Mouse (Mus musculus): ENCODE measurements around the gene Atp2b4.

Atp2b4 gene

GRCm38 (mm10) chr1:133799686-133800445 is 975 bp downstream of the Atp2b4 start:
- intact Hi-C loops (cut with DNase I) = loop anchor here (5.0 kb wide), 1 partner anchor 87 kb away; no protein-coding TSS in a partner anchor

DNA sequence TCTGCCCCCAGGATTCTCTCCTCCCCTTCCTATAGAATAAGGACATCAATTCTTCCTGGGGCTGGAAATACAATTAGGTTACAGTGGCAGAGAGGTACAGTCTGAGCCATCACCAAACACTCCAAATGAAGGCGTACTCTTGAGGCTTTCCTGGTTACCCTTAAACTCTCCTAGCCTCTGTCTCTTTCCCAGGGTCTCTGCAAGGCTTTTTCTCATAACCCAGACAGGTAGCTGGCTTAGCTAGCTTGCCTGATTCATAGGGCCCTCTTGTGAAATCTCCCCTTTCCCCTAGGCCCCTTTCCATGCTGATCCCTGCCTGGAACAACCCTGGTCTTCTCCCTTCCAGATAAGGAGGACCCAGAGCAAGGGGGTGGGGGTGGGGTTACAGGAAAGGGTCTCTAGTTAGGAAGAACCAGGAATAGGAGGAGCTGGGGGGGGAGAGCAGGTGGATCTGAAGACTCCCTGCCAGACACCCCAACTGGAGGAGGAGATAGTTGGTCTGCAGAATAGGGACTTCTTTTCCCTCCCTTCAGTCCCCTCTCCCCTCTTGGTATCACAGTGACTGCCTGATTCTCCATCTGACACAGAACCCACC is 1.9 kb downstream of the Atp2b4 start:
- intact Hi-C loops (cut with DNase I) = no loop called here

GRCm38 (mm10) chr1:133797979-133798820 is 2.6 kb downstream of the Atp2b4 start:
- intact Hi-C loops (cut with DNase I) = no loop called here

- intact Hi-C loops (cut with DNase I) = no loop called here
Measured at GRCm38 (mm10) chr1:133797327-133797978, 3.4 kb downstream of the Atp2b4 start.

GRCm38 (mm10) chr1:133793646-133794045 is 7.2 kb downstream of the Atp2b4 start:
- intact Hi-C loops (cut with DNase I) = no loop called here

DNA sequence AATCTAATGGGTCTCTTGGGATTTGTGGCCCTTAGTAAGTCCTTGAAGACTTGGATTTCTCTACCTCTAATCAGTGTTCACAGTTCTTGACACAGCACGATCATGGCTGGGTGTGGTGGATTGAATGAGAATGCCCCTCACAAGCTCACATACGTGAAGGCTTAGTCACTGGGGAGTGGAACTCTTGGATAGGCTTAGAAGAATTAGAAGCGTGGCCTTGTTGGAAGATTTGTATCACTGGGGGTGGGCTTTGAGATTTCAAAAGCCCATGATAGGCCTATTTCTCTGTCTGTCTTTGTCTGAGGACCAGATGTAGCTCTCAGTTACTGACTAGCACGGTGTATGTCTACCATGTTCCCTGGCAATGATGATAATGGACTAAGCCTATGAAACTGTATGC is 10.8 kb downstream of the Atp2b4 start:
- intact Hi-C loops (cut with DNase I) = no loop called here

DNA sequence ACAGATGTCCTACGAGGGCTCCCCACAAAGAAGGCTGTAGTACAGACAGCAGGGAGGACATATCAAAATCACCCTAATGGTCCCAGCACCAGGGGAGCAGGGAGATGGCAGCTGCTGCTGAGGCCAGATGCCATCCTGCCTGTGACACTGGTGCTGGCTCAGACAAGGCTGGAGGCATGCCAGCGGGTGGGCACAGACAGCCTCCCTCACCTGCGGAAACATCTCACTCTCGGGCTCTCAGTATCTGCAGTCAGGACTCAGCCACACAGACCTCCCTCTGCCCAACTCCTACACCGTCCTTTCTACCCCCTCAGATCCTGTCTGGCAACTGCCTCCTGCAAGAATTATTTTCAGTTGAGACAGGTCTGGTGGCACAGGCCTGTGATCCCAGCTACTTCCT is 12.0 kb downstream of the Atp2b4 start:
- intact Hi-C loops (cut with DNase I) = no loop called here

DNA sequence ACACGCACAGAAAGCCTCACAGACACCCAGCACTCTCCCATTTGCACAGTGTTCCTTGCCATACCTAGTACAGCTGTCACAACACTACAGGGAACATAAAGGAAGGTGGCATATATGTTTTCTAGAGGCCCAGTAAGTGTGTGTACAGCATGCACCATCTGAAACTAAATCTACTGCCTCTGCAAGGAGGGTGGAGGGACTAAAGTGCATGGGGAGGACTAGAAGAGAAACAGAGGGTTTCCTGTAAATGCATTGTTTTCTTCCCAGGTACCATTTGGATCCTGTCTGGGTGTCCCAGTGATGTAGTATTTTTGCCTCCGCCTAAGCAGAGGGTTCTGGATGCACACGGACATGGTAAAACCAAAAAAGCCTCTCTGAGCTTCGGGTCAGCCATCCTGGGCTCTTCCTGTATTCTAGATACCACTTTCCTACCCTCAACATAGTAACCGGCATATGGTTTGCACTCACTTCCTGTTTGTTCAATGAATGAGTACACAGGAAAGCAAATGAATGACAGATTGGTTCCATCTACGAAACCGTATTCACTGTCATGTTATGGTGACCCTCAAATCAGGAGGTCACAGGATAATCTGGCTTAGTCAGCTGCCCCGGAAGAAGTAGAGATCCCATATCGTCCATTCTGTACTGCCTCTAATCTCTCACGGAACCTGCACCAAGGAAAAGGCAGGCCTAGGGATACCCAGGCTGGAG is 13.2 kb downstream of the Atp2b4 start:
- intact Hi-C loops (cut with DNase I) = no loop called here

DNA sequence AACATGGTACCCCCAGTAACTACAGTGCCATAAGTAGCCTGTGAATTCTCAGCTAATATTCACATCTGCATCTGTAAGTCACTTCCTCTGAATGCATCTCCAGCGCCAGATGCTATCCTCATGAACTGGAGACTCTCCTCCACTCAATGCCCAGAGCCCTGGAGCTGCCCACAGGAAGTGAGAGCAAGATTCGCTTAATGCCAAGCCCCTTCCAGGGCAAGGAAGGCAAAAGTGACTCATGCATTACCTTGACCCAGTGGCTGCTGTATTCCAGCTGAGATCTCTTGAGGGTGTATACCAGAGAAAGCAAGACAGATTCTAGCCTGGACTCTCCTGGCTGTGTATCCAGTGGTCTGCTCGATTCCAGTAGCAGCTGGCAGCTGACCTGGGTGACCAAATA is 16.2 kb downstream of the Atp2b4 start:
- intact Hi-C loops (cut with DNase I) = no loop called here

DNA sequence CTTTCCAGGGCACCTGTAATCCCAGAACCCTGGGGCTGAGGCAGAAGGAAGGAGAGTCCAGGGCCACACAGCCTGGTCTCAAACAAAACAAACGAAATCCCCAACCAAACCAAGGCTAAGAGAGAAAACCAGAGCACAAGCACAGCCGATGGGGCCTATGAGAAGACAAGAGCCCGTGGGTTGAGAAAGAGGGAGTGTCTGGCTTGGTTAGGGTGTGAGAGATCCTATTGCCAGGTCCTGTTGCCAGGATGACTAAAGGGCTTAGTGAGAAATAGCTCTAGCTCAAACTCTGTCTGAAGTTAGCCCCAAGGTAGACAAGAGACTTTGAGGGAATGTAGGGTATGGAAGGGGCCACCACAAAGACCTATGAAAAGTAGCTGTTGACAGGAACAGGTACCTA is 19.3 kb downstream of the Atp2b4 start:
- intact Hi-C loops (cut with DNase I) = no loop called here

DNA sequence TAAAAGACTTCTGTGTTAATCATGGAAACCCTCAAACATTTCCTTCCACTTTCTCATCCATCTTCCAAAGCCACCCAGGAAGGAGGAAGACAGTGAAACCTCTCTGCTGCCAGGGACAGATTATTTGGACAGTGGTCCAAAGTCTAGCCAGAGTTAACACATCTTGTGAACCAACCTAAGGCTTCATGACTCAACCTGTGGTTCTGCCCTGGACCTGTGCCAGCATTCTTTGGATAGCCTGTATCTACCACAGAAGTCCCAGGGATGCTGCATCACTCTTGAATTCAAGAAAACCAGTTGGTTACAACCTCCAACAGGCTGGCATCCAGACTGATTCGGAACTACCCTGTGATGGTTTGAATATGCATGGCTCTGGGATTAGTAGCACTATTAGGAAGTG is 21.8 kb downstream of the Atp2b4 start:
- intact Hi-C loops (cut with DNase I) = no loop called here

- intact Hi-C loops (cut with DNase I) = no loop called here
Measured at GRCm38 (mm10) chr1:133777651-133778231, 23.1 kb downstream of the Atp2b4 start.

GRCm38 (mm10) chr1:133772553-133772952 is 28.3 kb downstream of the Atp2b4 start:
- intact Hi-C loops (cut with DNase I) = no loop called here

DNA sequence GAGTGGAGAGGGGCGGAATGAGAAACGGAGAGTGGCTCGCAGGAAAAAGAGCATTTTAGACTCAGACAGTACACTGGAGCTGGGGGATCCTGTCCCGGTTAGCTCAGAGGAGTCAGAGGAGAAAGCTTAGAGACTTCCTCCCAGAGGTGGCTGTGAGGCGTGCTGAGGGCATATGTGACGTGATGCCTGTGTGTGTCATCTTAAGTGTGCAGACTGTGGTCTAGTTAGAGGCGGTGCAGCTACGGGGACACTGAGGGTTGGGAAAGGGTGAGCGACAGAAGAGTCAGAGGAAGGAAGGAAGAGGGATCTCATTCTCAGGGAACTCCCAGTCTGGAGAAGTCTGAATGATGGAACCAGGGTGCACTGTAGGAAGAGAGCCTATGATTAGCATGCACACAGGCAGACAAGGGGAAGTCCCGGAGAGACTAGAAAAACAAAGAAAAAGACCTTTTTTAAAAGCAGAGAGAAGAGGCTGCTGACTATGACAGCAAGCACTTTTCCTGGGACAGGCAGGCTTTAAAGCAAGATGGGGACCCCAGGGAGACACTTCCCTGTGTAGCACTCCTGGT is 28.9 kb downstream of the Atp2b4 start:
- intact Hi-C loops (cut with DNase I) = no loop called here

DNA sequence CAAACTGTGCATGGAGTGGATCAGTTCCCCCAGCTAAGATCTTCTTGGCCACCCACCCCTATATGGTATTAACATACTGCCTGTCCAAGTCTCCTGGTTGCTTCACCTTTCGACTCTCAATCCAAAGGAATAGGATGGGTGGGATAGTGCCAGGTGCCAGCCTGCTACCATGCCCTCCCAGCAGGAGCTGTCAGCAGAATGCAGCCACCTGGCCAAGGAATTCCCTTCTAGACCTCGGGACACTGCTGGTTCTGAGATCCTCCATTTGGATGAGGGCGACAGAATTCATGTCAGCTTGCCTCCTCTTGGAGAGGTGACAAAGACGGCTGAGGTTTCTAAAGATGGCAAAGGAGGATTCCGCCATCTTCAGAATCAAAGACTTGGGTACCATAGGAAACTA is 32.8 kb downstream of the Atp2b4 start:
- intact Hi-C loops (cut with DNase I) = no loop called here

- intact Hi-C loops (cut with DNase I) = no loop called here
Measured at GRCm38 (mm10) chr1:133766901-133767529, 33.8 kb downstream of the Atp2b4 start.

DNA sequence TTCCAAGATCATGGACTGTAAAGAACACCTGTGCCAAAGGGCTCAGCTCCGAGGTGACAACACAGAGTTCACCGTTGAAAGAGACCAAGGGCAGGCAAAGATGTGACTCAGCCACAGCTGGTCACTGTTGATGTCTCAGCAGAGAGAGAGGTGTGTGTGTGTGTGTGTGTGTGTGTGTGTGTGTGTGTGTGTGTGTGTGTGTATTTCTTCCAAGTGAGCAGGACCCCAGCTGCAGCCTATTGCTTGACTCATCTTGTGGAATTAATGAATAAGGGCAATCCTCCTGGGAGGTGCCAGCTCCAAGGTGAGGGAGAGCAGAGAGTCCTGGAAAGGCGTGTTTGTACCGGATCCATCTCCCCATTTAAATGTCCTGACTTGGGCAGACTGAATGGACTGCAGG is 35.5 kb downstream of the Atp2b4 start:
- intact Hi-C loops (cut with DNase I) = no loop called here

DNA sequence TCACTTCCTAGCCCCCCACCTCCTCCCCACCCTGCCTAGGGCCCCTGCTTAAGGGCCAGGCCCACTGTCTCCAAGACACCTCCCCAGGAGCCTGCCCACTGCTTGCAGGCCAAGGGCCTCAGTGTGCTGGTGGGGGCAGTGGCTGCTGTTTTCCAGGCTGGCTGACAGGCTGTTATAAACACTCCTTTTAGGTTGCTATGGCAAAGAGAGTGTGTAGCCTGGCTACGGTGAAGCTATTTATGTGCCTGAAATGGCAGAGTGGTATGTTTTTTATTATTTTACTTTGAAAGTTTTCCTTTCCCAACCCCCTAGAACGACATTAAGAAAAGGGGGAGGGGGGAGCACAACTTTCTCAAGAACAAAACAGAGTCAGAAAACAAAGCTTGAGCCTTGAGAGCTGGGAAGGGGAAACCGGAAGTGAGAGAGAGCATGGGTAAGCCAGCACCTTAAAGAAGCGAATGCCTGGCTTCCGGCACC is 37.9 kb downstream of the Atp2b4 start:
- intact Hi-C loops (cut with DNase I) = no loop called here

GRCm38 (mm10) chr1:133761278-133761677 is 39.6 kb downstream of the Atp2b4 start:
- intact Hi-C loops (cut with DNase I) = no loop called here

All from adrenal gland (tissue).